Mouse (Mus musculus) cerebellum, adult 2 months (tissue): ENCODE results near the gene Dag1.
"Not testable (repeated sequence)": the region's sequence is repeated elsewhere in the genome, so short reads cannot be mapped to it uniquely, and the experiment has no call there.

Experiments
- CTCF ChIP-seq: fragments of 200-500 bp; IDR thresholded peaks from 2 replicates; pipeline ENCODE4 v1.5.1; 2011; ENCODE audit warnings: low read depth, mild to moderate bottlenecking, control low read depth, low read length, moderate library complexity, borderline replicate concordance; ENCODE audit not compliant: insufficient read depth
- POLR2A ChIP-seq: fragments of 200-500 bp; IDR thresholded peaks from 2 replicates; pipeline ENCODE4 v1.6.1; 2011; ENCODE audit warnings: low read length, control low read depth, borderline replicate concordance; ENCODE audit not compliant: insufficient read depth

- TF ChIP-seq POLR2A, CTCF: not testable (repeated sequence)
Observed at GRCm38 (mm10) chr9:108268701-108269100, 4.9 kb upstream of the Dag1 start.
